Mouse (Mus musculus) cerebellum, adult 2 months (tissue): ENCODE data around the gene Sval2.

ENCODE experiments used
- CTCF ChIP-seq: fragments of 200-500 bp; IDR thresholded peaks from 2 replicates; pipeline ENCODE4 v1.5.1; 2011; ENCODE audit warnings: low read depth, mild to moderate bottlenecking, control low read depth, low read length, moderate library complexity, borderline replicate concordance; ENCODE audit not compliant: insufficient read depth
- POLR2A ChIP-seq: fragments of 200-500 bp; IDR thresholded peaks from 2 replicates; pipeline ENCODE4 v1.6.1; 2011; ENCODE audit warnings: low read length, control low read depth, borderline replicate concordance; ENCODE audit not compliant: insufficient read depth

DNA sequence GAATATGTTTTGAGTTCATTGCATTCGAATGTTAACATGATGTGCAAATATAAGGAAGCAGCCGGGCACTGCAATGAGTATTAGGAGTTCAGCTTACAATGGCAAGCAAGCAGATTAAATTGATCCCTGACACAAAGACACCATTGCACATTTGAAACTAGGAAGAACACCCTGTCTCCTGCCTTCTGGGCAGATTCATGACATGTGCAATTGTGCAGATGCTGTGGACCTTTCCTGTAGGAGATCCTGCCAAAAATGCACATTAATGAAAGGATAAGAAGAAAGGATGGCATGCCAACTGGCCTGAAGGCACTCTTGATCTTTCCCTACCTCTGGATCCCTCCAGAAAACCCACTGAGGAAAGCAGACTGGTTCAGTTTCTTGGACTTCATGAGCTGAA, 23.3 kb upstream of the Sval2 start:
- TF ChIP-seq CTCF (no peak), POLR2A (no peak)
